Mouse (Mus musculus): ENCODE data around the gene Otulinl.

- no peak for TF ChIP-seq CTCF (IDR thresholded peaks at IDR 0.05; ENCODE audit: control insufficient read depth, insufficient read depth, insufficient read length)
- no peak for TF ChIP-seq FOSL1 (IDR thresholded peaks at IDR 0.05; ENCODE audit: insufficient read depth, low read length, poor library complexity, severe bottlenecking)
- TF ChIP-seq MYOD1 (IDR thresholded peaks at IDR 0.05; ENCODE audit: control insufficient read depth, insufficient read length, low read depth), result no peak
- TF ChIP-seq MYOG (IDR thresholded peaks at IDR 0.05; ENCODE audit: control insufficient read depth, extremely low read depth, insufficient read length), result no peak
- TF ChIP-seq MAX (IDR thresholded peaks at IDR 0.05), result no peak
- TF ChIP-seq USF1 (IDR thresholded peaks at IDR 0.05; ENCODE audit: low read depth), result no peak
Observed at GRCm38 (mm10) chr15:27697632-27698031, 16.3 kb upstream of the Otulinl start.

Measured in C2C12 (cell line).